Mouse (Mus musculus): ENCODE measurements around the gene Rrm1. TPM values are rescaled to one million over a fixed set of nuclear protein-coding genes. Genes with fewer than 3 reads are reported as not detected.

Gene Rrm1
- polyA plus RNA-seq, 1 experiment from 2014 or later, result 35.7 TPM

DNA sequence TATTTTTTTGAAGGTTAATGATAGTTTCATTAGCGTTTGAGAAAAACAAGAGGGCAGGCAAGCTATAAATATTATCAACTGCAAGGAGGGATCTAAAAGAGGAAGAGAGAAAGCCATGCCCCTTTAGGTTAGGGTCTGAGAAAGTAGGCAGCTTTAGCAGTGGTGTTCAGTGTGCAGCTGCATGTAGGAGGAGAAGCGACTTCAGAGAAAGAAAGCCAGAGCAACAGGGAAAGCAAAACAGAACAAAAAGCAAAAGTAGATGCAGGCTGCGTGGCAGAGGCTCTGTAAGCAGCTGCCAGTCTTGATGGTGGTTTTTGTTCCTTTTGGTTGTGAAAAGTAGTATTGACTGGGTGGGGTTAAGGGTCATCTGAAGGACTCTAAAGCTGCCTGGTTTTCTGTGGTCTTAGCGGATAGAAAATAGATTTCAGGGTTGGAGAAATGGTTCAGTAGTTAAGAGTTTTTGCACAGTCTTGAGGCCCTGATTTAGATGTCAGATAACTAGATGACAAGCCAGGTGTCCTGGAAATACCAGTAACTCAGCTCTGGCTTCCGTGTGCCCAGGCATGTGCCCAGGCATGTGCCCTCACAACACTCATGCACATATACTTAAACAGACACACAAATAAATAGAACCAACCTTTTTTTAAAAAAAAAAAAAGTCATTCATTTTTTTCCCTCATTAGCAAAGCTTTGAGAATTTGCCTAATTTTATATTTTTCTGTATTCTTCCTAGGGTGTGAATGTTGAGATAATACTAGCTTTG is 17.3 kb downstream of the Rrm1 start:
- no peaks in the 10 kb centered on the region for H3K27me3 ChIP-seq (ENCODE audit: control insufficient read depth, insufficient read depth, low read length)
- no peak overlapping the region; the same call in 1 of the 2 replicates for H3K27ac ChIP-seq (replicated peaks)
- ATAC-seq (ENCODE audit: low FRiP score, low TSS enrichment), result no peak
- DNase-seq (ENCODE audit: low spot score), result no peak
- H3K4me2 ChIP-seq (replicated peaks; ENCODE audit: low read depth), result no peak overlapping the region
- no peaks in the 10 kb centered on the region for H3K9me3 ChIP-seq (ENCODE audit: control insufficient read depth, low read length)
- no peaks in the 10 kb centered on the region for H3K4me1 ChIP-seq (replicated peaks; ENCODE audit: control insufficient read depth, insufficient read depth)
- no peak overlapping the region for H3K9ac ChIP-seq (ENCODE audit: low read length)
- WGBS, result 79% methylated on average over 5 of the region's 5 CpGs
- TF ChIP-seq EP300 (optimal IDR thresholded peaks at IDR 0.05), result no peak
- TF ChIP-seq CTCF (IDR thresholded peaks at IDR 0.05; ENCODE audit: low read depth), result no peak
- H3K4me3 ChIP-seq (ENCODE audit: low read depth, low read length), result no peak overlapping the region
- H3K36me3 ChIP-seq (ENCODE audit: control insufficient read depth, insufficient read depth, low read length), result peaks cover 15% of the 10 kb centered on the region

DNA sequence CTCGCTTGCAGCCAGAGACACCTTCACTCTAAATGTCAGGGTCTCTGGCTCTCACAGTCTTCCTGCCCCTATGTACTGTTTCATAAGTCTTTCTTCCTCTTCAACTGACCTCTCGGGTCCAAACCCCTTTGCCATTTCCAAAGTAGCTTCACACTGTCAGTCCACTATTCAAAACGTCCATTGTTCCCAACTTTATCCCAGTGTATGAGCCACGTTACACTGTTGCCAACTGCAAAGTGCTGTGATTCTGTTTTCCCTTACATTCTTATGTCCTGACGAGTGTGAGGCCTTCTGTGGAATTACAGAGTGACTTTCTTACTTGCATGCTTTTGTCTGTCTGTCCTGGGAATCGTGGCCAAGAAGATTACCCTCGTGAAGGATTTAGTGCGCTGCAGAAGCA is 26.1 kb downstream of the Rrm1 start:
- no peak overlapping the region for H3K4me3 ChIP-seq (ENCODE audit: low read depth, low read length)
- DNase-seq (ENCODE audit: low spot score), result no peak
- 0 out of 2 replicates have a peak overlapping the region, but pooled peaks have one; percentile 4 for H3K27ac ChIP-seq (replicated peaks)
- WGBS, result 73% methylated on average over 8 of the region's 8 CpGs
- TF ChIP-seq CTCF (IDR thresholded peaks at IDR 0.05; ENCODE audit: low read depth) (no peak), EP300 (optimal IDR thresholded peaks at IDR 0.05) (no peak)
- no peak overlapping the region for H3K4me2 ChIP-seq (replicated peaks; ENCODE audit: low read depth)
- no peaks in the 10 kb centered on the region for H3K9me3 ChIP-seq (ENCODE audit: control insufficient read depth, low read length)
- H3K4me1 ChIP-seq (replicated peaks; ENCODE audit: control insufficient read depth, insufficient read depth), result no peaks in the 10 kb centered on the region
- H3K9ac ChIP-seq (ENCODE audit: low read length), result no peak overlapping the region
- no peak for ATAC-seq (ENCODE audit: low FRiP score, low TSS enrichment)
- peaks cover 15% of the 10 kb centered on the region for H3K36me3 ChIP-seq (ENCODE audit: control insufficient read depth, insufficient read depth, low read length)
- no peaks in the 10 kb centered on the region for H3K27me3 ChIP-seq (ENCODE audit: control insufficient read depth, insufficient read depth, low read length)

GRCm38 (mm10) chr7:102472675-102473074 is 31.2 kb downstream of the Rrm1 start:
- H3K36me3 ChIP-seq (ENCODE audit: control insufficient read depth, insufficient read depth, low read length), result peaks cover 2% of the 10 kb centered on the region; the same call in 1 of the 2 replicates
- no peaks in the 10 kb centered on the region for H3K27me3 ChIP-seq (ENCODE audit: control insufficient read depth, insufficient read depth, low read length)
- DNase-seq (ENCODE audit: low spot score), result no peak
- H3K27ac ChIP-seq (replicated peaks), result no peak overlapping the region
- no peak overlapping the region for H3K9ac ChIP-seq (ENCODE audit: low read length)
- no peak for ATAC-seq (ENCODE audit: low FRiP score, low TSS enrichment)
- H3K9me3 ChIP-seq (ENCODE audit: control insufficient read depth, low read length), result no peaks in the 10 kb centered on the region
- TF ChIP-seq CTCF (IDR thresholded peaks at IDR 0.05; ENCODE audit: low read depth) (no peak), EP300 (optimal IDR thresholded peaks at IDR 0.05) (no peak)
- WGBS, result 37% methylated on average over 5 of the region's 5 CpGs
- H3K4me2 ChIP-seq (replicated peaks; ENCODE audit: low read depth), result no peak overlapping the region
- H3K4me3 ChIP-seq (ENCODE audit: low read depth, low read length), result no peak overlapping the region
- H3K4me1 ChIP-seq (replicated peaks; ENCODE audit: control insufficient read depth, insufficient read depth), result no peaks in the 10 kb centered on the region

- WGBS, result 84% methylated on average over 5 of the region's 5 CpGs
- Histone ChIP-seq H3K4me2 (replicated peaks; ENCODE audit: low read depth) (no peak overlapping the region), H3K4me3 (ENCODE audit: low read depth, low read length) (no peak overlapping the region), H3K27me3 (ENCODE audit: control insufficient read depth, insufficient read depth, low read length) (no peaks in the 10 kb centered on the region), H3K4me1 (replicated peaks; ENCODE audit: control insufficient read depth, insufficient read depth) (no peaks in the 10 kb centered on the region), H3K9ac (ENCODE audit: low read length) (no peak overlapping the region), H3K36me3 (ENCODE audit: control insufficient read depth, insufficient read depth, low read length) (no peaks in the 10 kb centered on the region), H3K27ac (replicated peaks) (no peak overlapping the region), H3K9me3 (ENCODE audit: control insufficient read depth, low read length) (no peaks in the 10 kb centered on the region)
- no peak for TF ChIP-seq EP300 (optimal IDR thresholded peaks at IDR 0.05)
- no peak for TF ChIP-seq CTCF (IDR thresholded peaks at IDR 0.05; ENCODE audit: low read depth)
- no peak for ATAC-seq (ENCODE audit: low FRiP score, low TSS enrichment)
- DNase-seq (ENCODE audit: low spot score), result no peak
Observed at GRCm38 (mm10) chr7:102476601-102477000, 35.1 kb downstream of the Rrm1 start.

DNA sequence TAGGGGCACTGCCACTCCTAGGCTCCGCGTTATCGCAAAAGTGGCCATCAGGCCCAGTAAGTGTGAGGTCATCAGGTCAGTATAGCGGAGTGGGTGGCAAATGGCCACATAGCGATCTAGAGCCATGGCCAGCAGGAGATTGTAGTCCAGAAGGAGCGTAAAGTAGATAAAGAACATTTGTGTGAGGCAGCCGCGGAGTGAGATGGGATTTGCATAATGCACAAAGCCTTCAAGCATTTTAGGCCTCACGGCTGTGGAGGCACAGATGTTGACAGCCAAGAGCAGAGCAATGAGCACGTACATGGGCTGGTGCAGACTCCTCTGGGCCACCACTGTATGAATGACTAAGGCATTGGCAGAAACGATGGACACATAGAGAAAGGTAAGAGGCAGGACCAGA is 35.9 kb downstream of the Rrm1 start:
- H3K27ac ChIP-seq (replicated peaks), result no peak overlapping the region
- H3K9ac ChIP-seq (ENCODE audit: low read length), result no peak overlapping the region
- ATAC-seq (ENCODE audit: low FRiP score, low TSS enrichment) (no peak), DNase-seq (ENCODE audit: low spot score) (no peak)
- no peak overlapping the region for H3K4me2 ChIP-seq (replicated peaks; ENCODE audit: low read depth)
- H3K4me1 ChIP-seq (replicated peaks; ENCODE audit: control insufficient read depth, insufficient read depth), result no peaks in the 10 kb centered on the region
- H3K9me3 ChIP-seq (ENCODE audit: control insufficient read depth, low read length), result no peaks in the 10 kb centered on the region
- H3K36me3 ChIP-seq (ENCODE audit: control insufficient read depth, insufficient read depth, low read length), result no peaks in the 10 kb centered on the region
- H3K4me3 ChIP-seq (ENCODE audit: low read depth, low read length), result no peak overlapping the region
- 89% methylated on average over 11 of the region's 11 CpGs for WGBS
- no peaks in the 10 kb centered on the region for H3K27me3 ChIP-seq (ENCODE audit: control insufficient read depth, insufficient read depth, low read length)
- TF ChIP-seq EP300 (optimal IDR thresholded peaks at IDR 0.05) (no peak), CTCF (IDR thresholded peaks at IDR 0.05; ENCODE audit: low read depth) (0 out of 2 replicates have a peak, but pooled peaks have one; percentile 20)

DNA sequence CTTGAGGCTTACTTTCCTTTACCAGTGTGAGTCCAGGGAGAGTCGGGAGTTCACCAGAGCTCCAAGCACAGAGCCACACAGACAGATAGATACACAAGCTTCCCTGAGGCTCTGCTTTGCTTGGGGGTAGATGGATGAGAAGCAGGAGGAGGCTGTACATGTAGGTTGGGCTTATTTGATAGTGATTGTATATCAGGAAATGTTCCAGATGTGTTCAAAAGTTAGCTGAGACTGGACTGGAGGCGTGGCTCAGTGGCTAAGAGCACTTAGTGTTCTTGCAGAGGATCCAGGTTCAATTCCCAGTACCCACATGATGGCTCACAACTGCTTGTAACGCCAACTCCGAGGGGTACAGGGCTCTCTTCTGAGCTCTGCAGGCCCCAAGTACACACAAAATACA is 36.9 kb downstream of the Rrm1 start:
- no peak for TF ChIP-seq CTCF (IDR thresholded peaks at IDR 0.05; ENCODE audit: low read depth)
- TF ChIP-seq EP300 (optimal IDR thresholded peaks at IDR 0.05), result no peak
- H3K27ac ChIP-seq (replicated peaks), result no peak overlapping the region
- WGBS, result 83% methylated on average over 4 of the region's 4 CpGs
- no peak overlapping the region for H3K4me2 ChIP-seq (replicated peaks; ENCODE audit: low read depth)
- H3K9me3 ChIP-seq (ENCODE audit: control insufficient read depth, low read length), result no peaks in the 10 kb centered on the region
- no peaks in the 10 kb centered on the region for H3K27me3 ChIP-seq (ENCODE audit: control insufficient read depth, insufficient read depth, low read length)
- DNase-seq (ENCODE audit: low spot score), result no peak
- H3K4me3 ChIP-seq (ENCODE audit: low read depth, low read length), result no peak overlapping the region
- no peak for ATAC-seq (ENCODE audit: low FRiP score, low TSS enrichment)
- H3K9ac ChIP-seq (ENCODE audit: low read length), result no peak overlapping the region
- no peaks in the 10 kb centered on the region for H3K4me1 ChIP-seq (replicated peaks; ENCODE audit: control insufficient read depth, insufficient read depth)
- no peaks in the 10 kb centered on the region for H3K36me3 ChIP-seq (ENCODE audit: control insufficient read depth, insufficient read depth, low read length)
